Mouse (Mus musculus) olfactory bulb, adult 2 months (tissue): Measurements from ENCODE around the gene Ston1. TPM values are rescaled to one million over a fixed set of nuclear protein-coding genes. Genes with fewer than 3 reads are reported as not detected.

Experiments used
- H3K27ac ChIP-seq: fragments of 200-500 bp; 2 replicates; pipeline ENCODE4 v1.5.1; 2012; ENCODE audit warnings: low read depth, low read length; ENCODE audit not compliant: insufficient read depth
- H3K4me1 ChIP-seq: fragments of 200-500 bp; 2 replicates; pipeline ENCODE4 v1.6.1; 2012; ENCODE audit warnings: low read length; ENCODE audit not compliant: control insufficient read depth, insufficient read depth
- H3K4me3 ChIP-seq: fragments of 200-500 bp; 2 replicates; pipeline ENCODE4 v1.5.1; 2012; ENCODE audit warnings: mild to moderate bottlenecking, low read depth, low read length, moderate library complexity; ENCODE audit not compliant: insufficient read depth
- CTCF ChIP-seq: fragments of 200-500 bp; IDR thresholded peaks from 2 replicates; pipeline ENCODE4 v1.5.1; 2012; ENCODE audit warnings: low read depth, mild to moderate bottlenecking, low read length, moderate library complexity; ENCODE audit not compliant: insufficient read depth
- POLR2A ChIP-seq: fragments of 200-500 bp; IDR thresholded peaks from 2 replicates; pipeline ENCODE4 v1.6.1; 2012; ENCODE audit warnings: mild to moderate bottlenecking, low read depth, low read length, moderate library complexity; ENCODE audit not compliant: insufficient read depth
- WGBS: fragments of 180-500 bp; shearing (Covaris S2); methylation state at CpG from one replicate; pipeline ENCODE4 v1.1.7; 2018; 5-methylcytosine and 5-hydroxymethylcytosine counted together
- polyA plus RNA-seq: library from polyadenylated mRNA; stranded (reverse); fragments of >200 nt; gene quantifications from 2 replicates; pipeline ENCODE4 v1.2.4, GENCODE M21; 2012; ENCODE audit warnings: low replicate concordance; ENCODE audit not compliant: missing spikeins, insufficient read depth, insufficient read length

Ston1 gene
- polyA plus RNA-seq, 1 experiment: not detected

DNA sequence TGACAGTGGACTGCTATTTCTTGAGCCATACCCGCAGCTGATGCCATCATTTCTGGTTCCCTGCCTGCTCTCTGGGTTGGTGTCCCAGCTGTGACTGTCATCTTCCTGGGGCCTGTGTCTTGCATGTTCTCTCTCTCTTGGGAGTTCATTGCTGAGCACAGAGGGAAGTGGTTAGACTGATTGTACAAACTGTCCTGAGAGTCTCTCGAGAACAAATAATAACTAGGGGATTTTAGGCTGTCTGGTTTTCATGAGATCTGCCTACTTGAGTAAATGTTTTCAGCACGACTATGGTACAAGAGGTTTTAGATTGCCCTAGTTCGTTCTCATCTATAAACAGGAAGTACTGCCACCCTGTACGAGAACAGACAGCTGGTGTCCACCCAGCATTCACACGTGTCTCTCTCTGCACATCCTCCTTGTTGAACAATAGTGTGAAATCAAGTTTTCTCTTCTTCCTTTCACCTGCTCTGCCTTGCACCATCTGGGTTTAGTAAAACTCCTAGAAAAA is 15.9 kb upstream of the Ston1 start:
- H3K4me3 ChIP-seq: no peak overlapping the region
- TF ChIP-seq POLR2A: no peak
- TF ChIP-seq CTCF: no peak
- no peak overlapping the region for H3K27ac ChIP-seq
- no peaks in the 10 kb centered on the region for H3K4me1 ChIP-seq
- 72% methylated on average over 6 of the region's 6 CpGs for WGBS

DNA sequence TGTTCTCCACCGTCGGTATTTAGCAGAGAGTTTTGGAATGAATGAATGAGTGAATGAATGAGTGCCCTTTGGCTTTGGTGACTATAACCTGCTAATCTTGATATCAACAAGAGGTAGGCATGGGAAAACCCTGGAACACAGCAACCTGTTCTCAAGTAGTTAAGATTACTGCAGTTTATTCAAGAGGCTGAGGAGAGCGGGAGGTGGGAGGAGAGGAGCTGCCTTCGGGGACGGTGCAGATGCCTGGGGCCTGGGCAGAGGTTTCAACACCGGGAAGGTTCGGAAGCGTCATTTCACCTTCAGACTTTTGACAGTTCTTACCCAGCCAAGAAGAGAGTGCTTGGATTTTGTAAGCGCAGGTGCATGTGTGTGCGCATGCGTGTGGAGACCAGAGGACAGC is 14.5 kb upstream of the Ston1 start:
- TF ChIP-seq CTCF (no peak), POLR2A (no peak)
- no peak overlapping the region for H3K27ac ChIP-seq
- no peak overlapping the region for H3K4me3 ChIP-seq
- H3K4me1 ChIP-seq: no peaks in the 10 kb centered on the region
- WGBS: 91% methylated on average over 11 of the region's 11 CpGs

DNA sequence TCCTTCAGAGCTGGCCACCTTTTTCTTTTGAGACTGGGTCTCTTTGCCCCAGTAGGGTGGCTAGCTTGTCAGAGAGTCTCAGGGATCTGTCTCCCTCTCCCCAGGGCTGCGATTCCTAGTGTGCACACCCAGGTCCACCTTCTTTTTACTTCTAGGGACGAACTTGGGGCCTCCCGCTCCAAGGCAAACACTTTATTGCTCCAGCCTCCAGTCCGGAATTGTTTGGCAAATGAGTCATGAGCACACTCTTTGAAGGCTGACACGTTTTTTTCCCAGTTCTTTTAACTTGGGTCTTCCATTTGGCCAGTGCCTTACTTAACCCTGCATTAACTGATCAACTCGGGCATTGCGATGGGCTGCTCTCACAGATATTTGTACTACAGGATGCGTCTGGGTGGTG is 14.1 kb upstream of the Ston1 start:
- Histone ChIP-seq H3K27ac (no peak overlapping the region), H3K4me3 (no peak overlapping the region), H3K4me1 (no peaks in the 10 kb centered on the region)
- WGBS: 78% methylated on average over 8 of the region's 8 CpGs
- TF ChIP-seq POLR2A (no peak), CTCF (no peak)

DNA sequence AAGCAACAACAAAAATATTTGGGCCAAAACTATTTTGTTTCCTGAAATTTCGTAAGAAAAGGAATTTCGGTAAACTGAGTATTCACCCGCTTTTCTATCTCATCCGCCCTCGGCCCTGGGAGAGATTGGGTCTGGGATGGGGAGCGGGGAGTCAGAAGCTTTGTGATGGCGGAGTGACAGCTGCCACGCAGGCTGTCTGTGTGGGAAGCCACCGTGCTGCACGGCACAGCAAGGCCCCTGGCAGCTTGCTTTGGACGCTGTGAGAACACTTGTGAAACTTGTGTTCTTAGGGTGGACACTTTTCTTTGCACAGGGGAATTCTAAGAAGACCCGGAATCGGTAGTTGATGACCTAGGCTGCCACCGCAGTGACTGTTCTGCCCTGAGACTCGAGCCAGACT is 10.1 kb upstream of the Ston1 start:
- Histone ChIP-seq H3K4me3 (no peak overlapping the region), H3K4me1 (no peaks in the 10 kb centered on the region), H3K27ac (no peak overlapping the region)
- 87% methylated on average over 15 of the region's 15 CpGs for WGBS
- no peak for TF ChIP-seq POLR2A
- TF ChIP-seq CTCF: no peak

DNA sequence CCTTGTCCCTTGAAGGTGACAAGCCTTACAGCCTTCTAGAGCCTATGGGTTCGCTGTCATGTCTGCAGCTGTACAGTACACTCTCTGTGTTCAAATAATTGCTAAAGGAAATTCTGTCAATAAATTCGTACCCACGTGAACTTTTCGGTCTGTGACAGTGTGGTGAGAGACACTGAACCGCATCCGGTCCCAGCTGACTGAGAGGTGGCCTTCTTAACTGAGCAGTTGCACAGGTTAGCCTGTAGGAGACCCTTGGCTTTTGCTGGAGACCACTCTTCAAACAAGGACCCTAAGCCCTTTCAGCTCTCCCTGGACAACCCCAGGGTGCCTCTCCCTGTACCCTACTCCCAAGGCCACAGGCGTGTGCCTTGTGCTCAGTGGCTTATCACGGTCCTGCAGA is 9.3 kb upstream of the Ston1 start:
- Histone ChIP-seq H3K4me1 (no peaks in the 10 kb centered on the region), H3K27ac (no peak overlapping the region), H3K4me3 (no peak overlapping the region)
- TF ChIP-seq POLR2A: no peak
- no peak for TF ChIP-seq CTCF
- WGBS: 97% methylated on average over 8 of the region's 8 CpGs

DNA sequence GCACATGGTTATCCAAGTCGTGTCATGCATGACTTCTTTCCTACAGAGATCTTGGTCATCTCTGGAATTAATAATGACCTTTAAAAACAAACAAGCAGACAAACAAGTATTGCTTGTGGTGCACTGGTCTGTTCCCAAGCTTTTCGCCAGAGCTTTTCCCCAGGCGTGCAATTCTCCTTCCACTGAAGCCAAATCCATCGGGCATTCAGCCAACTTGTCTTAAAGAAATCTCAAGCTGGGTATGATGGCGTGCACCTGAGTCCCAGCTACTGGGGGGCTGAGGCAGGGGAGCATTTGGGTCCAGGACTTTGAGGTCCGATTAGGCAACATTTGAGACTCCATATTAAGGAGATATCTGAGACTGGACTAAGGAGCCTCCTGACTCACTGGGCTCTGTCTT is 7.2 kb upstream of the Ston1 start:
- Histone ChIP-seq H3K4me3 (no peak overlapping the region), H3K27ac (no peak overlapping the region), H3K4me1 (no peaks in the 10 kb centered on the region)
- 61% methylated on average over 6 of the region's 6 CpGs for WGBS
- TF ChIP-seq CTCF (no peak), POLR2A (no peak)

DNA sequence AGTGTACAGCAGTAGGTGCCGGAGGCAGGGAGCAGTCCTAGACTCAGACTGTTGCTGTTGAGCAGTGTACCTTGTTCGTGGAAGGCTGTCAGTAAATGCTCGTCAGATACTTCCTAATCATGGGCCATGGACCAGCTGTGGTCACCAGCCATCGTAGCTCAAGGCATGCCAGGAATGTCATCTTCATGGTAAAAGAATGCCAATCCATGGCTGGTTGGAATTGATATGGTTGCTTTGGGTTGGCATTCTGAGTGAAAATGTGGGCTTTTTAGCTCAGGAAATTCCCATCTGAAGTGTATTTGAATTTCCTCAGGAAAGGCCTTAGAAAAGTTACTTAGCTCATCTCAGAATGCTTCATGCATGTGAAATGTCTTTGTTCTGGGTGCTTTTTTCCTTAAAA is 2.4 kb upstream of the Ston1 start:
- H3K27ac ChIP-seq: no peak overlapping the region
- 94% methylated on average over 4 of the region's 4 CpGs for WGBS
- H3K4me3 ChIP-seq: no peak overlapping the region
- TF ChIP-seq CTCF (no peak), POLR2A (no peak)
- peaks cover 9% of the 10 kb centered on the region for H3K4me1 ChIP-seq

DNA sequence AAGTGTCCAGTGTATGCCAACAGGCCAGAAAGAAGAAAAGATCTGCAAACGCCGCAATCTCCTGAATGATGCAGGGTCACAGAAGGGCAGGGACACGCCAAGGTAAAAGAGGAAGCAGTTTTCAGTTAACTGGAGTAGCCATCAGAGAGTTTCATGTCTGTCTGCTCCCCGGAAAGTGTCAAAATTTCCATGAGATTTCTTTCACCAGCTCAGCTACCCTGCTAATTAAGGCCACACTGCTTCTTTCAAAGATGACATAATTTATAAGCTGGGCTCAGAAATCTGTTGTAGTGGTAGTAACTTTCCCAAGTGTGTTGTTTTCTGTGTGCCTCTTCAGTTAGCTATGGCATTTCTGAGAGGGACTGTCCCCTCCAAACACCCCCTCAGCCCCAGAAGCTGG is 1.4 kb upstream of the Ston1 start:
- no peak overlapping the region for H3K4me3 ChIP-seq
- H3K27ac ChIP-seq: no peak overlapping the region
- WGBS: 88% methylated on average over 4 of the region's 4 CpGs
- no peak for TF ChIP-seq POLR2A
- TF ChIP-seq CTCF: no peak
- H3K4me1 ChIP-seq: peaks cover 9% of the 10 kb centered on the region

DNA sequence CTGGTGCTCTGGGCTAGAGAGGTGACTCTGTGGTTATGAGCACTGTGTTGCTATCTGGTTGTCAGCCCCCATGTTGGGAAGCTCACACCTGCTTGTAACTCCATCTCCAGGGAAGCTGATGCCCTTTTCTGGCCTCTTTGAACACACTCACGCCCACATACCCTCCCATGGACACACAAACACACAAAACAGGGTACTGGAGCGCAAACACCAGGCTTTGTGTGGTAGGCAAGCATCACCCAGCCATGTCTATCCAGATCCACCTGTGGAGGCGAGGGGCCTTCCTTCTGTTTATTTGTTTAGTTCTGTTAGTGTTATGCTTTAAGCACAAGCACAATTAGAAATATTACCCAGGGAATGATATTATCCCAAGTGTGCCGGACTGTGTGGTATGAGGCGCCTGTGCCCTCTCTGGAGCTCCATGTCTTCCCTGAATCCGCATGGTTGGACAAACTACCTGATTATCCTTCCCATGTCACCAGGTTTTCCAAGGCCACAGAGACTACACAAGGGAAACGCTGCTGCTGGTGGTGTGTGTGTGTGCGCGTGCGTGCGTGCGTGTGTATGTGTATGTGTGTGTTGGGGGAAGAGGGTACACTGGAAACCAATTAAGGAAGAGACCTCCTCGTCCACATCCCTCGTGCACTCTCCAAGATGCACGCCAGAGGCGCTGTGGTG is 801 bp upstream of the Ston1 start:
- Histone ChIP-seq H3K4me3 (peak overlapping the region; percentile 48), H3K27ac (no peak overlapping the region), H3K4me1 (peaks cover 9% of the 10 kb centered on the region)
- 41% methylated on average over 16 of the region's 16 CpGs for WGBS
- 0 out of 2 replicates have a peak, but pooled peaks have one; percentile 64 for TF ChIP-seq CTCF
- no peak for TF ChIP-seq POLR2A
